In genomic region chr3:133091664-133092273, GRCm38 (mm10) we compare ENCODE assay signal across 8 mouse cellular contexts. TPM values are rescaled to one million over a fixed set of nuclear protein-coding genes. Genes with fewer than 3 reads are reported as not detected.
DNase-seq lines count a peak whose midpoint lies in the region; ATAC-seq lines count a peak whose summit lies in the region.

TSS of gene Ints12 (plus strand) at chr3:133091840.
TSS of gene Gstcd (minus strand) at chr3:133092033.

- H3K27me3 ChIP-seq in hindbrain, embryonic 14.5 days (ENCODE audit: control insufficient read depth, insufficient read depth, low read length) = no peaks in the 10 kb centered on the region

- under 1% methylated on average over 52 of the region's 53 CpGs for WGBS in hindbrain, embryonic 14.5 days

- H3K27ac ChIP-seq in hindbrain, embryonic 14.5 days = peak within 1 kb of the TSS; percentile 98

- H3K4me1 ChIP-seq in hindbrain, embryonic 14.5 days (replicated peaks; ENCODE audit: control insufficient read depth, insufficient read depth, low read length) = peaks cover 22% of the 10 kb centered on the region

- DNase-seq in R1 (ENCODE audit: low read depth, low spot score) = peak; percentile 96
- peak; percentile 94 for DNase-seq in cerebellum, postnatal 25 days
- peak; percentile 86 to 88 for DNase-seq in frontal cortex, postnatal 25 days (ENCODE audit: low spot score in 2 of 2)
- peak; percentile 97 for DNase-seq in hindbrain, embryonic 14.5 days (ENCODE audit: low spot score)
- peak; percentile 91 for DNase-seq in layer of hippocampus, postnatal 36 days
- peak; percentile 96 for DNase-seq in lung, postnatal 36 days
- DNase-seq in retina, postnatal 1 day = peak; percentile 98
- peak; percentile 79 to 84 for DNase-seq in urinary bladder, adult 18-20 months (ENCODE audit: low spot score in 2 of 2)

- peak within 1 kb of the TSS; percentile 97 for H3K4me3 ChIP-seq in hindbrain, embryonic 14.5 days (replicated peaks; ENCODE audit: low read length)

- peak within 1 kb of the TSS; percentile 97 for H3K9ac ChIP-seq in hindbrain, embryonic 14.5 days

- peak; percentile 98 for ATAC-seq in hindbrain, embryonic 14.5 days (ENCODE audit: low FRiP score)

- H3K9me3 ChIP-seq in hindbrain, embryonic 14.5 days (ENCODE audit: control insufficient read depth, low read length) = no peaks in the 10 kb centered on the region

- peak within 1 kb of the TSS; percentile 70 for H3K4me2 ChIP-seq in hindbrain, embryonic 14.5 days (replicated peaks)

- H3K36me3 ChIP-seq in hindbrain, embryonic 14.5 days (replicated peaks; ENCODE audit: control insufficient read depth, insufficient read depth) = no peaks in the 10 kb centered on the region; the same call in 1 of the 2 replicates

RNA-seq across cellular contexts. Expression of gene Ints12, which starts in this region (rescaled TPM):
- polyA plus RNA-seq in hindbrain, embryonic 14.5 days (2014; fragmentation: Nextera tagmentation; extraction: Ambion mirVana) = 17.6 and 18.2 TPM in 2 replicates
- 10 to 100 TPM; 10.7 to 13.4 TPM for total RNA-seq in layer of hippocampus, postnatal 36 days (2021)

RNA-seq across cellular contexts. Expression of gene Gstcd, which starts in this region (rescaled TPM):
- polyA plus RNA-seq in hindbrain, embryonic 14.5 days (2014; fragmentation: Nextera tagmentation; extraction: Ambion mirVana) = 3.8 and 4.6 TPM in 2 replicates
- 1 to 10 TPM; 9.7 TPM for total RNA-seq in layer of hippocampus, postnatal 36 days (2021)

Comparison
In these comparisons a context has a peak if more than half of its experiments do, and no peak if none do; other contexts are left out.
1. Peak in every context shown above with its lines: DNase-seq, ATAC-seq, H3K4me3 ChIP-seq and H3K27ac ChIP-seq.